Mouse (Mus musculus) cerebellum, adult 2 months (tissue): ENCODE data around the gene Clpx. TPM values are rescaled to one million over a fixed set of nuclear protein-coding genes. Genes with fewer than 3 reads are reported as not detected.

Source experiments
- DNase-seq, 2 experiments: peaks; one replicate each; pipeline ENCODE4 v3.0.0; 2021
- H3K27ac ChIP-seq: fragments of 200-500 bp; 2 replicates; pipeline ENCODE4 v1.5.1; 2012; ENCODE audit warnings: low read length, control low read depth, inconsistent platforms; ENCODE audit not compliant: insufficient read depth
- H3K27me3 ChIP-seq: fragments of 200-500 bp; 2 replicates; pipeline ENCODE4 v1.6.1; 2012; ENCODE audit warnings: inconsistent platforms, mild to moderate bottlenecking, low read length, moderate library complexity; ENCODE audit not compliant: control insufficient read depth, insufficient read depth
- H3K4me1 ChIP-seq: fragments of 200-500 bp; 2 replicates; pipeline ENCODE4 v1.6.1; 2011; ENCODE audit warnings: low read length; ENCODE audit not compliant: control insufficient read depth, insufficient read depth
- H3K4me3 ChIP-seq: fragments of 200-500 bp; replicated peaks from 2 replicates; pipeline ENCODE3; 2011; ENCODE audit warnings: mild to moderate bottlenecking, low read depth, low read length, control low read depth; ENCODE audit not compliant: insufficient read depth
- CTCF ChIP-seq: fragments of 200-500 bp; IDR thresholded peaks from 2 replicates; pipeline ENCODE4 v1.5.1; 2011; ENCODE audit warnings: low read depth, mild to moderate bottlenecking, control low read depth, low read length, moderate library complexity, borderline replicate concordance; ENCODE audit not compliant: insufficient read depth
- WGBS: fragments of 180-500 bp; shearing (Covaris S2); methylation state at CpG from one replicate; pipeline ENCODE4 v1.1.7; 2018; 5-methylcytosine and 5-hydroxymethylcytosine counted together
- polyA plus RNA-seq: library from polyadenylated mRNA; depleted of rRNA; stranded (reverse); fragments of >200 nt; gene quantifications from 2 replicates; pipeline ENCODE4 v1.2.3, GENCODE M21; 2012; rRNA removed

Gene Clpx
- polyA plus RNA-seq, 1 experiment: 26.5 TPM

- Histone ChIP-seq H3K4me3 (no peak overlapping the region), H3K27me3 (no peaks in the 10 kb centered on the region), H3K27ac (no peak overlapping the region), H3K4me1 (no peaks in the 10 kb centered on the region)
- WGBS: 66% methylated on average over 9 of the region's 9 CpGs
- TF ChIP-seq CTCF: no peak
- no peak for DNase-seq
Observed at GRCm38 (mm10) chr9:65375163-65375934, 81.3 kb downstream of the Clpx start.

Other genes starting within 250 kb of the Clpx start
- gene Igdcc4, start 192.8 kb upstream of the Clpx start, polyA plus RNA-seq: 28.9 and 29.0 TPM in 2 replicates
- gene Igdcc3, start 153.1 kb upstream of the Clpx start, polyA plus RNA-seq: 1.8 and 2.4 TPM in 2 replicates
- gene Parp16, start 98.9 kb upstream of the Clpx start, polyA plus RNA-seq: 5.7 and 6.6 TPM in 2 replicates
- gene Cilp, start 29.1 kb upstream of the Clpx start, polyA plus RNA-seq: 0.10 and 0.17 TPM in 2 replicates
- 19.8 and 20.1 TPM in 2 replicates for gene Pdcd7, start 51.8 kb downstream of the Clpx start, polyA plus RNA-seq
- gene Ubap1l, start 66.8 kb downstream of the Clpx start, polyA plus RNA-seq: 34.2 and 38.1 TPM in 2 replicates
- 0.11 and 0.14 TPM in 2 replicates for gene Kbtbd13, start 97.4 kb downstream of the Clpx start, polyA plus RNA-seq
- 6.3 and 7.4 TPM in 2 replicates for gene Rasl12, start 104.2 kb downstream of the Clpx start, polyA plus RNA-seq
- gene Slc51b, start 128.7 kb downstream of the Clpx start, polyA plus RNA-seq: not detected in 2 replicates
- 18.0 and 18.8 TPM in 2 replicates for gene Mtfmt, start 141.5 kb downstream of the Clpx start, polyA plus RNA-seq
- gene Spg21, start 166.7 kb downstream of the Clpx start, polyA plus RNA-seq: 25.0 and 25.2 TPM in 2 replicates
- gene Ankdd1a, start 225.9 kb downstream of the Clpx start, polyA plus RNA-seq: 0.79 and 1.1 TPM in 2 replicates